Mouse (Mus musculus) midbrain, postnatal 0 days (tissue): ENCODE data around the gene Ly6c2. TPM values are rescaled to one million over a fixed set of nuclear protein-coding genes. Genes with fewer than 3 reads are reported as not detected.
"Not testable (repeated sequence)": the region's sequence is repeated elsewhere in the genome, so short reads cannot be mapped to it uniquely, and the experiment has no call there.

Experiments used
- ATAC-seq: fragments of 200-750 bp; cut with Nextera tagmentation; 2 replicates; pipeline ENCODE4 v1.8.0; 2017; ENCODE audit warnings: moderate number of reproducible peaks, mild to moderate bottlenecking, moderate TSS enrichment, moderate library complexity; ENCODE audit not compliant: low FRiP score
- DNase-seq: peaks from one replicate; pipeline ENCODE4 v3.0.0-alpha.2; 2015; ENCODE audit warnings: low spot score
- H3K27ac ChIP-seq: fragments of 300-500 bp; sonication (generic); 2 replicates; pipeline ENCODE4 v1.5.1; 2014; ENCODE audit warnings: low read depth, mild to moderate bottlenecking, low read length, mixed read lengths
- H3K27me3 ChIP-seq: fragments of 300-500 bp; sonication (generic); 2 replicates; pipeline ENCODE4 v1.6.1; 2014; ENCODE audit warnings: low read length, control low read depth, mixed read lengths; ENCODE audit not compliant: insufficient read depth
- H3K36me3 ChIP-seq: fragments of 300-500 bp; sonication (generic); 2 replicates; pipeline ENCODE4 v1.6.1; 2014; ENCODE audit warnings: low read length, control low read depth, mixed read lengths; ENCODE audit not compliant: insufficient read depth
- H3K4me1 ChIP-seq: fragments of 300-500 bp; sonication (generic); 2 replicates; pipeline ENCODE4 v1.6.1; 2014; ENCODE audit warnings: mild to moderate bottlenecking, control low read depth, antibody characterized with exemption, low read length, mixed read lengths; ENCODE audit not compliant: insufficient read depth
- H3K4me2 ChIP-seq: fragments of 300-500 bp; sonication (generic); 2 replicates; pipeline ENCODE4 v1.6.1; 2014; ENCODE audit warnings: low read depth, mild to moderate bottlenecking, low read length, mixed read lengths; ENCODE audit not compliant: poor library complexity, severe bottlenecking
- H3K4me3 ChIP-seq: fragments of 300-500 bp; sonication (generic); 2 replicates; pipeline ENCODE4 v1.5.1; 2014; ENCODE audit warnings: low read depth, mild to moderate bottlenecking, low read length, moderate library complexity
- H3K9ac ChIP-seq: fragments of 300-500 bp; sonication (generic); replicated peaks from 2 replicates; pipeline ENCODE4 v1.6.1; 2014; ENCODE audit warnings: mild to moderate bottlenecking, low read length, moderate library complexity, mixed read lengths; ENCODE audit not compliant: poor library complexity, severe bottlenecking
- H3K9me3 ChIP-seq: fragments of 300-500 bp; sonication (generic); 2 replicates; pipeline ENCODE4 v1.6.1; 2016; ENCODE audit warnings: low read length, control low read depth
- CTCF ChIP-seq: IDR thresholded peaks from 2 replicates; pipeline ENCODE4 v1.5.1; 2016; ENCODE audit warnings: antibody characterized with exemption, mild to moderate bottlenecking
- WGBS: fragments of 180-500 bp; shearing (Covaris S2); extraction: QIAGEN DNeasy Blood & Tissue Kit; methylation state at CpG from one replicate; pipeline ENCODE4 v1.1.7; 2014; 5-methylcytosine and 5-hydroxymethylcytosine counted together
- polyA plus RNA-seq: library from polyadenylated mRNA; unstranded; fragments of >200 nt; fragmentation: Nextera tagmentation; extraction: Ambion mirVana; gene quantifications from 2 replicates; pipeline ENCODE4 v1.2.1, GENCODE M21; 2015
- total RNA-seq: library from RNA; depleted of rRNA; stranded (reverse); fragments of >200 nt; gene quantifications from 2 replicates; pipeline ENCODE4 v1.2.3, GENCODE M21; 2014

The Ly6c2 gene
- total and polyA plus RNA-seq, 2 experiments from 2014 or later, result 0.39 TPM; not detected in 1

DNA sequence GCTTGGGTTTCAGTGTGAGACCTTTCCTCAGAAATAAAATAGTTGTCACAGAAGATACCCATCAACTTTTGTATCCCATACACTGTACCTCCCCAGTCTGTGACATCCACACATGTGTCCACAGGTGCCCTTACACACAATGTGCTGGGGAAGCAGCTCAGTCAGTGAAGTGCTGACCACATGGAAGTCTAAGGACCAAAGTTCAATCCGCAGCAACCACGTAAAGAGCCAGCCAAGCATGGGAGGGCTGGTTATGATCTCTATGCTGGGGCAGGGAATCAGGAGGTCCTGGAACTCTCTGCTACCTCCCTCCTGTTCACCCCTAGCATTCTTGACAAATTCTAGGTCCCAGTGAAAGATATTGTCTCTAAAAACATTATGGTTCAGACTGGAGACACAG is 20.6 kb upstream of the Ly6c2 start:
- H3K36me3 ChIP-seq, H3K4me2 ChIP-seq, H3K4me3 ChIP-seq, H3K4me1 ChIP-seq, ATAC-seq, H3K27me3 ChIP-seq, DNase-seq, H3K27ac ChIP-seq, H3K9me3 ChIP-seq, H3K9ac ChIP-seq: not testable (repeated sequence)
- 88% methylated on average over 2 of the region's 2 CpGs for WGBS

DNA sequence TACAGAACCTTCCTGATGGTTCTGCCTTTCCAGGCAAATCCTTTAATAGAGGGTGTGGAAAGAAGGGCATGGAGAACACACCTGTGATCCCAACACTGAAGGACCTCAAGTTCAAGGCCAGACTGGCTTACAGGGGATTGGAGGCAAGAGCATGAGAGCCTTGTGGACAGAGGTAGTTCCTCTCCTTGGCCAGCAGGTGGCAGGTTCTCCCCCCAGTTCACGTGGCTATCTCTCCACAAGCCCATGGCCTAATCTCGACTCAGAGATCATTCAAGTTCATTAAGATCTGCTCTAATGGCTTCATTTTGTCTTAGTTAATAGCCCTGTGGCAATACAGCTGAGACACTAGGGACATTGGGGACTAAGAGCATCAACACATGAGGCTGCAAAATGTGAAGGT is 8.3 kb upstream of the Ly6c2 start:
- no peak overlapping the region for H3K9ac ChIP-seq
- DNase-seq, result no peak
- ATAC-seq, result no peak
- no peaks in the 10 kb centered on the region for H3K9me3 ChIP-seq
- TF ChIP-seq CTCF, result peak; percentile 64
- no peak overlapping the region for H3K4me3 ChIP-seq
- H3K36me3 ChIP-seq, result no peaks in the 10 kb centered on the region
- no peaks in the 10 kb centered on the region for H3K4me1 ChIP-seq
- no peaks in the 10 kb centered on the region for H3K27me3 ChIP-seq
- H3K27ac ChIP-seq, result no peak overlapping the region
- H3K4me2 ChIP-seq, result no peak overlapping the region
- WGBS, result 19% methylated on average over 2 of the region's 2 CpGs

- WGBS, result 20% methylated on average over 5 of the region's 7 CpGs
- not testable (repeated sequence) for H3K36me3 ChIP-seq, H3K4me1 ChIP-seq, H3K4me3 ChIP-seq, H3K27ac ChIP-seq, H3K9me3 ChIP-seq, H3K4me2 ChIP-seq, H3K27me3 ChIP-seq, DNase-seq, ATAC-seq, H3K9ac ChIP-seq
- peak; percentile 67 for TF ChIP-seq CTCF
Observed at GRCm38 (mm10) chr15:75118742-75119141, 7.0 kb upstream of the Ly6c2 start.

DNA sequence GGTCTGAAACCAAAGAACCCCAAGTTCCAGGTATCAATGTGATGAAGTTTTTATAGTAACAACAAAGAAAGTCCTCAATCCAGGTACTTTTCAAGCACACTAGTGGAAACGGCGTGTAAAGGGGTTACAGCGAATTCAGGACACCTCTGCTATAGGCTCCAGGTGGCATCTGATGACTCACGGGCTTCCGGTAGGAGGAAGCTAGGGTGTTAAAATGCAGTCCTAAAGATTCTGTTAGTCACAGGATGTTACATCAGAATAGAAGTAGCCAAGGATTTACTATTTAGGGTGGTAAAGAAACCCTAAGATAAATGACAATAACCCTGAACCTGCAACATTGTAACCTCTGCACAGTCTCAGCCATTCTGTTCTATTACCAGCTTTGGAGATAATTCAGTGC is 5.7 kb upstream of the Ly6c2 start:
- H3K9me3 ChIP-seq, H3K36me3 ChIP-seq, H3K27me3 ChIP-seq, DNase-seq, H3K27ac ChIP-seq, H3K4me2 ChIP-seq, H3K4me1 ChIP-seq, ATAC-seq, H3K4me3 ChIP-seq, H3K9ac ChIP-seq: not testable (repeated sequence)
- WGBS, result 95% methylated on average over 5 of the region's 5 CpGs

- Histone ChIP-seq H3K9ac (no peak overlapping the region), H3K4me2 (no peak overlapping the region), H3K4me3 (no peak overlapping the region), H3K27me3 (no peaks in the 10 kb centered on the region), H3K27ac (no peak overlapping the region), H3K36me3 (no peaks in the 10 kb centered on the region), H3K9me3 (no peaks in the 10 kb centered on the region), H3K4me1 (no peaks in the 10 kb centered on the region)
- DNase-seq (no peak), ATAC-seq (no peak)
- no peak for TF ChIP-seq CTCF
- 90% methylated on average over 2 of the region's 2 CpGs for WGBS
Observed at GRCm38 (mm10) chr15:75116525-75116924, 4.8 kb upstream of the Ly6c2 start.

DNA sequence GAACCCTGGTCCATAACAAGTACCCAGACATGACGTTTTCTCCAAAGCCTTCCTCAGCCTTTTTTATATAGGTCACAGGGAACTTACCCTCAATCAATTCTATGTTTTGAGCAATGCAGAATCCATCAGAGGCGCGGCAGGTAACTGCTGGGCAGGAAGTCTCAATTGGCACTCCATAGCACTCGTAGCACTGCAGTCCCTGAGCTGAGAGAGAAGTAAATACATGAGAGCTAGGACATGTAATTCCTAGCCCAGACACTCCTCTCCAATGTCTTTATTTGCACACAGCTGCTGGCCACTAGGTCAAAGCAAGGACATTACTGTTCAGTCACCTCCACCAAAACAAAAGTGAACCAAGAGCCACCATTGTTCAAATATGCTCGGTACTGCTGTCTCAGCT is 1.3 kb downstream of the Ly6c2 start:
- not testable (repeated sequence) for H3K27me3 ChIP-seq, H3K27ac ChIP-seq, H3K9me3 ChIP-seq, DNase-seq, ATAC-seq, H3K9ac ChIP-seq, H3K36me3 ChIP-seq, H3K4me1 ChIP-seq, H3K4me3 ChIP-seq, H3K4me2 ChIP-seq
- 81% methylated on average over 1 of the region's 5 CpGs for WGBS

DNA sequence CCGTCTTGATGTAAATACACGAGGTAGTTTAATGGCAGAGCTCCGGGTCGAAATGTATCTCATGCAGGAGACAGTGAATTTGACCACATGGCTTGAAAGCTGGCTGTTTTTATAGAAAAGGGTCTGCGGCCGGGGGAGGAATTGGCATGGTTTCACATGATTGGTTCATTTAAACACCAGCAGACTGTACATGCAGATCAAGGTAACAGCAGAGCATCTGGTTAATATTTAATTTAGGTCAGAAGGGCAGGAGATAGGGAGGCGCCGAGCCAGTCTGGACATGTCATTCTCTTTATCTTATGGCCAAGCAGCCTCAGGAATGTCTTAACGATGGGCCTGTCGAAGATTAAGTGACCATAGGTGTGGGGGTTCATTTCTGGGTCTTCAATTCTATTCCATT is 12.5 kb downstream of the Ly6c2 start:
- 89% methylated on average over 10 of the region's 10 CpGs for WGBS
- ATAC-seq, result no peak
- Histone ChIP-seq H3K4me2 (no peak overlapping the region), H3K9ac (no peak overlapping the region), H3K36me3 (no peaks in the 10 kb centered on the region), H3K27ac (no peak overlapping the region), H3K9me3 (no peaks in the 10 kb centered on the region), H3K4me1 (no peaks in the 10 kb centered on the region), H3K4me3 (no peak overlapping the region), H3K27me3 (no peaks in the 10 kb centered on the region)
- no peak for DNase-seq
- TF ChIP-seq CTCF, result no peak
